Mouse (Mus musculus): ENCODE results near the gene Gm9376. TPM values are rescaled to one million over a fixed set of nuclear protein-coding genes. Genes with fewer than 3 reads are reported as not detected.

The Gm9376 gene
- polyA plus RNA-seq, 1 experiment from 2014 or later: not detected

DNA sequence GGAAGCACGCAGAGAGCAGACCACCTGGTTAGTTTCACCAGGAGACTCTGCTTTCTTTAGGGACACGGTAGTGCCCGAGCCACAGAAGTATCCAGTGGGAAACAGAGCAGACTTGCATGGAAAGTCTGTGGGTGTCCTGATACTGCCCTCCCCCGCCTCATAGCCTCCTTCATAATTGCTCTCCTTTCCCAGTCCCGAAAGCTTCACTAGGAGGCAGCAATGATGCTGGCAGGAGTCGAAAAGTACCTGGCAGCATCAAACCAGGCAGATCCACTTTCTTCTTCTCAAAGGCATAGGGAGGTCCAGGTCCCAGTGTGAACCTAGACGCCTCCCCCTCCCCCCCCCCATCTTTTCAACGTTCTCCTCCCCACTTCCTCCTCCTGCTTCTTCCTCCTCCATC is 27.4 kb upstream of the Gm9376 start:
- Histone ChIP-seq H3K27ac (ENCODE audit: low read depth) (no peak overlapping the region), H3K36me3 (ENCODE audit: insufficient read depth) (no peaks in the 10 kb centered on the region), H3K9ac (no peak overlapping the region), H3K4me1 (ENCODE audit: insufficient read depth) (no peaks in the 10 kb centered on the region), H3K9me3 (ENCODE audit: low read depth, low read length) (peaks cover 11% of the 10 kb centered on the region), H3K27me3 (ENCODE audit: insufficient read depth, low read length) (peaks cover 56% of the 10 kb centered on the region), H3K4me3 (ENCODE audit: low read depth, low read length) (no peak overlapping the region), H3K4me2 (no peak overlapping the region)
- TF ChIP-seq CTCF (IDR thresholded peaks at IDR 0.05; ENCODE audit: low read depth): no peak; the same call in 1 of the 2 replicates
- DNase-seq: no peak
- WGBS: 9% methylated on average over 8 of the region's 8 CpGs
- ATAC-seq (ENCODE audit: insufficient read depth): no peak

DNA sequence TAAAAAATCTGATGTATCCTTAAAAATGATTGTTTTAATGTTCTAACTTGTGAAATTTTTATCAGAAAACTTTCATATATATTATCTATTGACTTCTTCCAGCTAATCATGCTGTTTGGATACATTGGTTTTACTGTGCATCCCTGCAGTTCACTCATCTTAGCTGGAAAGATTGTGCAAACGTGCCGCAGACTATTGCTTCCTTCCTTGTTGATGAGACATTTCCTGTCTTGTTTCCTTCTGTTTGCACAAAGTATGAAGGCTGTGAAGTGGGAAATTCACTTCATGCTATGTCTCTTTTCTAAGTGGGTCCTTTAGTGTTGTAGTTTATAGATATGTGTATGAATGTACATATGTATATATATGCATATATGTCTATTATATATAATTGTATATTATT is 25.3 kb upstream of the Gm9376 start:
- H3K27me3 ChIP-seq (ENCODE audit: insufficient read depth, low read length): peaks cover 35% of the 10 kb centered on the region
- no peak for TF ChIP-seq CTCF (IDR thresholded peaks at IDR 0.05; ENCODE audit: low read depth)
- no peak for ATAC-seq (ENCODE audit: insufficient read depth)
- no peaks in the 10 kb centered on the region for H3K4me1 ChIP-seq (ENCODE audit: insufficient read depth)
- no peak overlapping the region for H3K27ac ChIP-seq (ENCODE audit: low read depth)
- no peak for DNase-seq
- WGBS: 61% methylated on average over 2 of the region's 2 CpGs
- no peak overlapping the region for H3K9ac ChIP-seq
- H3K9me3 ChIP-seq (ENCODE audit: low read depth, low read length): peaks cover 11% of the 10 kb centered on the region
- no peak overlapping the region for H3K4me2 ChIP-seq
- H3K4me3 ChIP-seq (ENCODE audit: low read depth, low read length): no peak overlapping the region
- H3K36me3 ChIP-seq (ENCODE audit: insufficient read depth): no peaks in the 10 kb centered on the region

- H3K4me3 ChIP-seq (ENCODE audit: low read depth, low read length): no peak overlapping the region
- no peak for TF ChIP-seq CTCF (IDR thresholded peaks at IDR 0.05; ENCODE audit: low read depth)
- no peaks in the 10 kb centered on the region for H3K4me1 ChIP-seq (ENCODE audit: insufficient read depth)
- H3K4me2 ChIP-seq: no peak overlapping the region
- no peak for ATAC-seq (ENCODE audit: insufficient read depth)
- 89% methylated on average over 6 of the region's 6 CpGs for WGBS
- no peak overlapping the region for H3K9ac ChIP-seq
- no peaks in the 10 kb centered on the region for H3K9me3 ChIP-seq (ENCODE audit: low read depth, low read length)
- no peak for DNase-seq
- H3K27me3 ChIP-seq (ENCODE audit: insufficient read depth, low read length): no peaks in the 10 kb centered on the region
- H3K27ac ChIP-seq (ENCODE audit: low read depth): no peak overlapping the region
- H3K36me3 ChIP-seq (ENCODE audit: insufficient read depth): no peaks in the 10 kb centered on the region
These were observed 13.4 kb upstream of the Gm9376 start for GRCm38 (mm10) chr14:118253381-118253780.

DNA sequence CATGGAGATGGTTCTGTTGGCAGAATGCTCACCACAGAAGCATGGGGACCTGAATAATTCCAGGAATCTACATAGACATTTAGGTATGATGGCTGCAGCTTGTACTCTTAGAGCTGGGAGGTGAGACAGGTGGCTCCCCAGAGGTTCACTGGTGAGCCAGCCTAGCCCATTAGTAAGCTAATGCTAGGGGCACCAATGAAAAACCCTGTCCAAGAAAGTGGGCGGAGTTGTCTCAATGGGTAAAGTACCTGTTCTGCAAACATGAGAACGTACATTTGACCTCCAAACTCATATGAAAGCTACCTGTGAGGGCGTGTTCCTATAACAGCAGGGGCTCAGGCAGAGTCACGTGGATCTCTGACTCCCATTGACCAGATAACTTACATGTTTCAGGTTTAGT is 2.1 kb downstream of the Gm9376 start:
- no peak overlapping the region for H3K27ac ChIP-seq (ENCODE audit: low read depth)
- H3K9ac ChIP-seq: no peak overlapping the region
- H3K27me3 ChIP-seq (ENCODE audit: insufficient read depth, low read length): no peaks in the 10 kb centered on the region
- 64% methylated on average over 4 of the region's 4 CpGs for WGBS
- DNase-seq: no peak
- no peaks in the 10 kb centered on the region for H3K9me3 ChIP-seq (ENCODE audit: low read depth, low read length)
- no peak overlapping the region for H3K4me2 ChIP-seq
- no peak for ATAC-seq (ENCODE audit: insufficient read depth)
- H3K4me1 ChIP-seq (ENCODE audit: insufficient read depth): no peaks in the 10 kb centered on the region
- no peaks in the 10 kb centered on the region for H3K36me3 ChIP-seq (ENCODE audit: insufficient read depth)
- TF ChIP-seq CTCF (IDR thresholded peaks at IDR 0.05; ENCODE audit: low read depth): no peak
- H3K4me3 ChIP-seq (ENCODE audit: low read depth, low read length): no peak overlapping the region

DNA sequence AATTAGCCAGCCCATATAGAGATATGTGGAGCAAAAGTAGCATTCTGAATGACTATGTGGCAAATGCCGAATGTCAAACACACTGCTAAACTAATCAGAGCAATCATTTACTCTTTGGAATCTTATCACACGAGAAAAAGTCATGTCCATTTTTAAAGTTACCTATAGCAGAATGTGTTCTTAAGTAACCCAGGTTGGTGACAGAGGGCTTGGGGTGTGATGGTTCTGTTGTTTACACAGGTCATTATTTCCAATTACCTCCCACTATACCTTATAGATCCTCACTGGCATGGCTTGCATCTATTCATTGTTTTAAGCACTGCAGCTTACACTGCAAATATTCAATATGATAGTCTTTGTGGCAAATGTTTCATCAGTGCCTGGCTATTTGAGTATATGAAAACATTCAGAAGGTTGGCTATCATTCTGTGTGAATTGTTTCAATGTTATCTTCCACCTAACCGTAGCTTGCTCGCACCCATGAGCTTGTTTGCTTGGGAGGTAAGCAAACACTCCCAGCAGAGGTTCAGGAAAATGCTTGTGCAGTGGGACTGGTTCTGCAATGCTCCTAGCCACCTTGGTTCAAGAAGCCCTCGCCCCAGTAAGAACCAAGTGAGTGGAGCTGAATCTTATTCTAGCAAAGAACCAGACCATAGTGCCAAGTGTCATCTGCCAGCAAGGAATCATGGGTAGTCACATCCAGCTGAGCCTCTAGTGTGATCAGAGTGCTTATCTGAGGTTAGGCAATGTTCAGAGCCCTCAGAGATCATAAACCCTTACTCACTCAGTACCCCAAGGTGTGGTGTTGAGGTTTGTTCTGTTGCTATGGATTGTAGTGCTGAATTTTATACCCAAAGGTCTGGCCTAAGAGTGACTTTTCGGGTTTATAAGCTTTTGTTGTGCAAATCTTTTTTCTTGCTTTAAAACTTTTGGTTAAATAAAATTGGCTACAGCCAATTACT is 6.1 kb downstream of the Gm9376 start:
- no peak for TF ChIP-seq CTCF (IDR thresholded peaks at IDR 0.05; ENCODE audit: low read depth)
- Histone ChIP-seq H3K9me3 (ENCODE audit: low read depth, low read length) (no peaks in the 10 kb centered on the region), H3K36me3 (ENCODE audit: insufficient read depth) (no peaks in the 10 kb centered on the region), H3K4me1 (ENCODE audit: insufficient read depth) (no peaks in the 10 kb centered on the region), H3K27ac (ENCODE audit: low read depth) (no peak overlapping the region), H3K4me3 (ENCODE audit: low read depth, low read length) (no peak overlapping the region), H3K4me2 (no peak overlapping the region), H3K27me3 (ENCODE audit: insufficient read depth, low read length) (no peaks in the 10 kb centered on the region), H3K9ac (no peak overlapping the region)
- peak; percentile 11 for DNase-seq
- no peak for ATAC-seq (ENCODE audit: insufficient read depth)
- WGBS: 61% methylated on average over 6 of the region's 6 CpGs

DNA sequence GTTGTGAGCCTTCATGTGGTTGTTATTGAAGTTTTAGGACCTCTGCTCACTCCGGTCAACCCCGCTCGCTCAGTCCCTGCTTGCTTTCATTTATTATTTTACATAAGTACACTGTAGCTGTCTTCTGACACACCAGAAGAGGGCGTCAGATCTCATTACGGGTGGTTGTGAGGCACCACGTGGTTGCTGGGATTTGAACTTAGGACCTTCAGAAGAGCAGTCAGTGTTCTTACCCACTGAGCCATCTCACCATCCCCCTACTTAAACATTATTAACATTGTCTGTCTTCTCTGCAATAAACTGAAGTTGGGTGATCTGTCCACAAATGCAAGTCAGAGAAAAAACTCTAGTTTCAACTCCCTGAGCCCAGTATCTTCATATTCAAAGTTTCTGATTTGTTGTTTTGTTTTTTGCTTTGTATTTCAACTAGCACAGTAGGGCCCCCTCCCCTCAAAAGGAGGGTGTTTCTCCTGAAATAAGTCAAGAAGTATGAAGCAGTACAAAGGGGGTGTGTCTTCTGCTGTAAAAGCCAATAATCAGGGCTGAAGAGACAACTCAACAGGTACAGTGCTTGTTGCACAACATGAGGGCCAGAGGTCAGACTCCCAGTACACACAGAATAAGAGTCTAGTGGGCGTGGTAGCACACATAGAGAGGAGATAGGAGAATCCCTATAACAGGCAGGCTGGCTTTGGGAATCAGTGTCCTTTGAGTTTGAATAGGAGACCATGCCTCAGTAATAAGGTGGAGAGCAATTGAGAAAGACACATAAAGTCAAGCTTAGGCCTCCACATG is 11.1 kb downstream of the Gm9376 start:
- Histone ChIP-seq H3K9ac (no peak overlapping the region), H3K4me3 (ENCODE audit: low read depth, low read length) (no peak overlapping the region), H3K9me3 (ENCODE audit: low read depth, low read length) (no peaks in the 10 kb centered on the region), H3K4me1 (ENCODE audit: insufficient read depth) (no peaks in the 10 kb centered on the region), H3K27ac (ENCODE audit: low read depth) (no peak overlapping the region), H3K27me3 (ENCODE audit: insufficient read depth, low read length) (no peaks in the 10 kb centered on the region), H3K4me2 (no peak overlapping the region), H3K36me3 (ENCODE audit: insufficient read depth) (no peaks in the 10 kb centered on the region)
- WGBS: 81% methylated on average over 7 of the region's 7 CpGs
- TF ChIP-seq CTCF (IDR thresholded peaks at IDR 0.05; ENCODE audit: low read depth): no peak
- no peak for DNase-seq
- no peak for ATAC-seq (ENCODE audit: insufficient read depth)

- H3K4me1 ChIP-seq (ENCODE audit: insufficient read depth): no peaks in the 10 kb centered on the region
- H3K9me3 ChIP-seq (ENCODE audit: low read depth, low read length): no peaks in the 10 kb centered on the region
- TF ChIP-seq CTCF (IDR thresholded peaks at IDR 0.05; ENCODE audit: low read depth): no peak
- DNase-seq (no peak), ATAC-seq (ENCODE audit: insufficient read depth) (no peak)
- H3K36me3 ChIP-seq (ENCODE audit: insufficient read depth): no peaks in the 10 kb centered on the region
- H3K27me3 ChIP-seq (ENCODE audit: insufficient read depth, low read length): no peaks in the 10 kb centered on the region
- H3K4me3 ChIP-seq (ENCODE audit: low read depth, low read length): no peak overlapping the region
- no peak overlapping the region for H3K4me2 ChIP-seq
- no peak overlapping the region for H3K27ac ChIP-seq (ENCODE audit: low read depth)
- no peak overlapping the region for H3K9ac ChIP-seq
- 88% methylated on average over 3 of the region's 3 CpGs for WGBS
These were observed 15.5 kb downstream of the Gm9376 start for GRCm38 (mm10) chr14:118282272-118282671.
